Mouse (Mus musculus): ENCODE measurements around the gene Gpc5. TPM values are rescaled to one million over a fixed set of nuclear protein-coding genes. Genes with fewer than 3 reads are reported as not detected.

Gpc5 gene
- polyA plus RNA-seq, 1 experiment from 2014 or later = 0.65 TPM

DNA sequence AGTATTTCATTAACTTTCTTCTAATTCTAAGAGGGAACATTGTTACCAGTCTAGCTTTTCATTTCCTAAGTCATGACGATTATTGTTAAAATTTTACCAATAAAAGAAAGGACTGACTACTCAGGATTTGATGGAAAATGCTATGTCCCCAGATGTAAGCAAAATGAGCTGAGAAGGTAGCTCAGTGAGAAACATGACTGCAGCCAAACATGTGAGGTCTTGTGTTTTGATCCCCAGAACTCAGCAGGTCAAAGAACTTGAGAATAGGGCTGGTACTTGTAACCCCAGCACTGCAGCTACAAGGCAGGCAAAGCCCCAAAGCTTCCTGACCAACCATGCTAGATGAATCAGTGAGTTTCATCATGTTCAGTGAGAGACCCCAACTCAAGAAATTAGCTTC, 318.9 kb downstream of the Gpc5 start:
- Histone ChIP-seq H3K27me3 (ENCODE audit: insufficient read depth, poor library complexity, severe bottlenecking) (no peaks in the 10 kb centered on the region), H3K4me3 (no peak overlapping the region), H3K36me3 (no peaks in the 10 kb centered on the region), H3K27ac (no peak overlapping the region), H3K4me1 (replicated peaks) (peaks cover 18% of the 10 kb centered on the region; the same call in 1 of the 2 replicates), H3K9me3 (no peaks in the 10 kb centered on the region)
- 90% methylated on average over 1 of the region's 1 CpGs for WGBS
- no peak for DNase-seq (ENCODE audit: low spot score)

DNA sequence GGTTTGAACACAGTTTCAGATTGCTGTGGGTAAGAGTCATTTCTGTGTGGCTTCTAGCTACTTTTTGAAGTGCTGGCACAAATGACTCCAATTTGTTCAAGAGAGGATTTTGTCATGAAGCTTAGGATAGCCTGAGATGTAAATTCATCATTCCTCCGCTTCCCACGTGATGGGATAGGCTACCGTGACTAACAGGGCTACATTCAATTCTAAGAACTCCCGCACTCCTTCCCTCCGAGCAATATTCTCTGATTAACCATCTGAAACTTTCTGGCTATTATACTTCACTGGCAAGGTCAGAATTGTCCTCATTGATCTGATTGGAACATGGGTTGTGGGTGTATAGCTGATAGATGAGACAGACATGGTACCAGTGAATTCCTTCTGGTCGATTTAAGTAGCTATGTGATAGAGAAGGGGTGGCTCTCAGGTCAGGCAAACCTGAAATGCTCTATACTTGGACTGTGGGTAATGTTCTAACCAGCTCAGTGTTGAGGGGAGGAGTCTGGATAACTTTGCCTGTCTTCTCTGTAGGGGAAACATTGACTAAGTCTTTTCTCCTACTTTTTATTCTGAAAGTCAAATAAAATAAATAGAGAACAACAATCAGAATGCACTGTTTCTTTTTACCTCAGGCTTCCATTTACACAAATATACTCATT, 319.6 kb downstream of the Gpc5 start:
- Histone ChIP-seq H3K27me3 (ENCODE audit: insufficient read depth, poor library complexity, severe bottlenecking) (no peaks in the 10 kb centered on the region), H3K9me3 (no peaks in the 10 kb centered on the region)
- WGBS = 60% methylated on average over 6 of the region's 6 CpGs

DNA sequence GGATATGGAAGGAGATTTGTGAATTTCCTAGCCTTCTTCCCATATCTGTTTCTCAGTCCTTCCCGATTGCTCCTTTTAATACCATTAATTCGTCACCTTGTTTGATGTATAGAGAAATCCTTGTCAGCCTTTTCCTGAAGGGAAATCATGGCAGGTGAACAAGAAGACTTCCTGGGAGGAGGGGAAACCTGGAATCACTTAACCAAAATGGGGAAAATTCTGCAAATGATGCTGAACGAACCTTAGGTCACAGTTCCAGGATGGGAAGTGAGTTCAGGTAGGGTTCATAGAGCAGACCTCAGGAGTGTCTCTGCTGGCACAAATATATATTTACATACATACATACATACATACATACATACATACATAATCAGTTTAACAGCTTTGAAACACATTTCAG, 320.8 kb downstream of the Gpc5 start:
- H3K27me3 ChIP-seq (ENCODE audit: insufficient read depth, poor library complexity, severe bottlenecking) = no peaks in the 10 kb centered on the region
- no peak overlapping the region for H3K4me3 ChIP-seq
- H3K27ac ChIP-seq = no peak overlapping the region
- peaks cover 15% of the 10 kb centered on the region; the same call in 1 of the 2 replicates for H3K4me1 ChIP-seq (replicated peaks)
- no peaks in the 10 kb centered on the region for H3K36me3 ChIP-seq
- 73% methylated on average over 3 of the region's 3 CpGs for WGBS
- DNase-seq (ENCODE audit: low spot score) = no peak
- no peaks in the 10 kb centered on the region for H3K9me3 ChIP-seq

More for the DNA sequence above, 319.6 kb downstream of the Gpc5 start:
- Histone ChIP-seq H3K4me3 (no peak overlapping the region), H3K36me3 (no peaks in the 10 kb centered on the region), H3K27ac (no peak overlapping the region), H3K4me1 (replicated peaks) (peaks cover 18% of the 10 kb centered on the region; the same call in 1 of the 2 replicates)
- DNase-seq (ENCODE audit: low spot score) = no peak

DNA sequence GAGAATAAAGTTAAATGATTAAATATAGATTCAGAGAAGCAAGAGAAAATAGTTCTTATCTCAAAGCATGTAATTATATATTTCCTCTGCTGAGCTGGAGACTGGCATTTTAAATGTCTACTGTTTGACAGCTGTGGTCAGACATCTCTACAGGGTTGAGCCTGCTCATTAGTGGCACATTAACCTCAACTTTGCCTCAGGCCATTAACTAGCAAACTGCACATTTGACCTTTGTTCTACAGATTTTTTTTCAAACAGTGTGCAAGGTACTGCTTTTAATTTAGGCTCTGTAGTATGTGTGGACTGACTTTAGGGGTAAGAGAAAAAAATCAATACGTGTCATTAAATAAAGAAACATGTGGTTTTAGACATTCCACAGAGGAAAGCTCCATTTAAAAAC, 321.4 kb downstream of the Gpc5 start:
- Histone ChIP-seq H3K27ac (no peak overlapping the region), H3K9me3 (no peaks in the 10 kb centered on the region), H3K27me3 (ENCODE audit: insufficient read depth, poor library complexity, severe bottlenecking) (no peaks in the 10 kb centered on the region), H3K4me3 (no peak overlapping the region), H3K4me1 (replicated peaks) (peaks cover 15% of the 10 kb centered on the region; the same call in 1 of the 2 replicates), H3K36me3 (no peaks in the 10 kb centered on the region)
- WGBS = 70% methylated on average over 1 of the region's 1 CpGs
- DNase-seq (ENCODE audit: low spot score) = no peak

DNA sequence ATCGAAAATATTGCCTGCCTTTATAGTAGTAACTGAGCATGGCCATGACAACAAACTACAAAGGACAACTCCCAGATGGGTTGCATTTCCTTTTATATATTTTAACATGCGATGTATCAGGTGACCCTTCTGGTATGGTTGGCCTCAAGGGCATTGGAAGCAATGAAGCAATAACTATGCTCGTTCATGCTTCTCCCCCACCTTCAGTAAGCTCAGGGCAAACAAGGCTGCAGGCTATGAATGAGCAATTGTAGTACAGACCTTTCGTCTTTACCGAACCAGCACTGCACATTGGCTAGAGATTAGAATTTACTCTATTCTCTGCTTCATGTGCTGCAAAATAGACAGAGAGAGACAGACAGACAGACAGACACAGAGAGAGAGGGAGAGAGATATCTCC, 322.5 kb downstream of the Gpc5 start:
- H3K4me1 ChIP-seq (replicated peaks) = peaks cover 15% of the 10 kb centered on the region; the same call in 1 of the 2 replicates
- H3K27ac ChIP-seq = no peak overlapping the region
- no peak for DNase-seq (ENCODE audit: low spot score)

DNA sequence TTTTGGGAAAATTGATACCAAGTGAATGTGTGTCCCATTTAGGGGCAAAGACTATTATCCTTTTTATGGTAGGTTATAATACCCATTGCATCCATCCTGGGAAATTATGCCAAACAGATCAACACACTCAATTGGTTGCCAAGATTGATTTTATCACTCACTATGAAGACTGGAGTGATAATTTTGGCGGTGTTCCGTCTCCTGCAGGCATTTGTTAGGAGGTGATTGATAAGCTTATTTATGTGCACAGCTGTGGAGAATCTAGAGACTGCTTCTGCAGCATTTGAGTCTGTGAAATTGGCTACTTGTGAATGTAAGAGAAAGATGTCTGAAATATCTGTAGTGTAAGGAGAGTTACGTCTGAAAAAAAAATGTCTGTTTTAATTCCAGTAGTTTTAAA, 340.0 kb downstream of the Gpc5 start:
- 71% methylated on average over 3 of the region's 3 CpGs for WGBS
- Histone ChIP-seq H3K9me3 (no peaks in the 10 kb centered on the region), H3K27ac (no peak overlapping the region), H3K36me3 (no peaks in the 10 kb centered on the region), H3K27me3 (ENCODE audit: insufficient read depth, poor library complexity, severe bottlenecking) (no peaks in the 10 kb centered on the region), H3K4me1 (replicated peaks) (no peaks in the 10 kb centered on the region), H3K4me3 (no peak overlapping the region)
- DNase-seq (ENCODE audit: low spot score) = no peak

More for the DNA sequence above, 322.5 kb downstream of the Gpc5 start:
- H3K36me3 ChIP-seq = no peaks in the 10 kb centered on the region
- no peaks in the 10 kb centered on the region for H3K9me3 ChIP-seq
- H3K27me3 ChIP-seq (ENCODE audit: insufficient read depth, poor library complexity, severe bottlenecking) = no peaks in the 10 kb centered on the region
- 77% methylated on average over 5 of the region's 5 CpGs for WGBS
- H3K4me3 ChIP-seq = no peak overlapping the region

DNA sequence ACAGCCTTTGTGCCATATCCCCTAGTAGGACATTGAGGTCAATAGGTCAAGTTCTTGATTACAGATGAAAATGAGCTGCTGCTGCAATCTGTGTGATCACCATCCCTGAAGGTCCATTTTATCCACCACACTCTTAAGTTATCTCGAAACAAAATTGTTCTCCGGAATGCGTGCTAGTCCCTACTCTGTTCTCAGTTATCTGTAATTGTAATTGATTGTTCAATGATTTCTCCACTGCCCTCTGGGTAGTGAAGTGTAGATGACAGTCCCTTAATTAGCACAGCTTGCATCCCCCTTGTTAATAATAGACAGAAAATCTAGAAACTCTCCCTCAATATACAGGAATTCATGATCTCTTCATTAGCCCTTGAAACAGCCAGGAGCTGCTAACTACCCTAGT, 340.4 kb downstream of the Gpc5 start:
- Histone ChIP-seq H3K27ac (no peak overlapping the region), H3K36me3 (no peaks in the 10 kb centered on the region), H3K4me1 (replicated peaks) (no peaks in the 10 kb centered on the region), H3K4me3 (no peak overlapping the region), H3K9me3 (no peaks in the 10 kb centered on the region), H3K27me3 (ENCODE audit: insufficient read depth, poor library complexity, severe bottlenecking) (no peaks in the 10 kb centered on the region)
- 82% methylated on average over 3 of the region's 3 CpGs for WGBS
- no peak for DNase-seq (ENCODE audit: low spot score)

DNA sequence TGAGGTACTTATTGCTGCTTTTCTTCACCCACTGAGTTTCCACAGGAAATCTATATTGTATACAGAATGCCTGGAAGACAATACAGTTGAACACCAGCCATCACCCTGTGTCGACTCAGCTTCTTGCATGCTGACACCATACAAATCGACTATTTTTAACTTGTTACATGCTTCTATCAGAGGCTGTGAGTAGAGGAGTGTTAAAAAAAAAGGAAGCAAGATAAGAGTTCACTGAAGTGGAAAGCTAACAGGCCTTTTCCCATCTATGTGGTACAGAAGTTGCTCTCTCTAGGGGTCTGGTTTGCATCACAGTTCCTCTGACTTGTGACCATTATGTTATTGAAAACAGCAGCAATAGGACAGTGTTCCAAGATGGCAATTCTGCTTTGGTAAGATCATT, 344.6 kb downstream of the Gpc5 start:
- no peak for DNase-seq (ENCODE audit: low spot score)
- H3K4me3 ChIP-seq = no peak overlapping the region
- H3K36me3 ChIP-seq = no peaks in the 10 kb centered on the region
- no peak overlapping the region for H3K27ac ChIP-seq
- 72% methylated on average over 2 of the region's 2 CpGs for WGBS
- H3K4me1 ChIP-seq (replicated peaks) = no peaks in the 10 kb centered on the region
- no peaks in the 10 kb centered on the region for H3K27me3 ChIP-seq (ENCODE audit: insufficient read depth, poor library complexity, severe bottlenecking)
- no peaks in the 10 kb centered on the region for H3K9me3 ChIP-seq

DNA sequence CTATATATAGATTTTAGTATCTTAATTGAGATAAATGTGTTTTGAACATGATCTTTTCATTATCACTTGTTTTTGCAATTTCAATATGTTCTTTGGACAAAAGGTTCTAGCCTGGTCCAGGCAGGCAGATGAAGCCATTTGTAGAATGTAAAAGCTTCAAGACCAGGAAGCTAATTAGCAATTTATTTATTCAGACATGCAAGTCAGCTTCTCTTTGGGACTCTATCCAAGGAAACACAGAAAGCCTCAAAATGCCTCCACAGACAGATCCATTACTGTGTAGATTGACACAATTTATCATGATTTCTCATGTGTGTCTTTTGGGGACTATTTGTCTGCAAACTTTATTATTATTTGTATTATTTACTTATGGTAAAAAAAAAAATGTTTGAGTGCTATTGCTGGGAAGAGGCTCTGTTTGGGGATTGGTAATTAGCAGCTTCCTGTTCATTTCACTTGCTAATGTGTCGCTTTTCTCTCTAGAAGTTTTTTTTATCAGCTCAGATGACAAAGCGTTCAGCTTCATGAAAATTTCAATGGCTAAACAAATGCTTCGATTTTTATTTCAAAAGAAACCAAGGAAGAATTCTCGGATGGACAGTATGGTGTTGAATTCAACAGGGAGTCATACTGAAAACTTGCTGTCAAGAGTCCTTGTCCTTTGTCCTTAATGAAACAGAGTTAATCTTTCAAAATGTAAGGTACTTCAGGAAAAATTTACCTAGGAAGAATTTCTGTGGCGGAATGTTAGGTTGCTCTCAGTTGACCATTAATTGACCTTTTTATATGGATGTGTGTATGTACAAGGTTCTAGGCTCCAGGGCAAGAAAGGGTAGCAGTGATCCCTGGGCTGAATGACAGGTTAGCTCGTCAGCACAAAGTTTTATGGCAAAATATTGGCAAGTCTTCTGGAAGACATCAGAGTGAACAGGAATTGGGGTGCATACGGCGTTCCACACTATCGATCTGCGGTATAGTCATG, 353.1 kb downstream of the Gpc5 start:
- WGBS = 83% methylated on average over 10 of the region's 10 CpGs

DNA sequence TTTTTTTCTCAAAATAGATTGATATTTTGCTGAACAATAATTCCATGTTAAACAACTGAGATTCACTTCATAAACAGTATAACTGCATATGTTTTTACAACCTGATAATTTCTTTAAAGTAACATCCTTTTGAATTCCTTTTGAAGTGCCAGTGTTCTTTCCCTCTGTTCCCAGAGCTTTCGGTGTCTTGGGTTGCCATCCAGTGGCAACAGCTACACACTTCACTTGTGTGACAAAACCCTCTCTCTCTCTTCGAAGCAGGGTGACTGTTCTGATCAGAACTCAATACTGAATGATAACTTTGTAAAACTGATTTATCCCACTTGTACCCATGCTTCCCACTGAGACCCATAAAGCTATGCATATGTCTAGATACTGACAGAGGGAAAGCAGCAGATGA, 358.9 kb downstream of the Gpc5 start:
- Histone ChIP-seq H3K9me3 (no peaks in the 10 kb centered on the region), H3K36me3 (no peaks in the 10 kb centered on the region), H3K4me1 (replicated peaks) (no peaks in the 10 kb centered on the region), H3K4me3 (no peak overlapping the region), H3K27me3 (ENCODE audit: insufficient read depth, poor library complexity, severe bottlenecking) (no peaks in the 10 kb centered on the region), H3K27ac (no peak overlapping the region)
- 61% methylated on average over 2 of the region's 2 CpGs for WGBS
- DNase-seq (ENCODE audit: low spot score) = no peak

More for the DNA sequence above, 353.1 kb downstream of the Gpc5 start:
- H3K36me3 ChIP-seq = no peaks in the 10 kb centered on the region
- DNase-seq (ENCODE audit: low spot score) = no peak
- H3K4me1 ChIP-seq (replicated peaks) = no peaks in the 10 kb centered on the region
- no peaks in the 10 kb centered on the region for H3K9me3 ChIP-seq
- no peak overlapping the region for H3K4me3 ChIP-seq
- no peaks in the 10 kb centered on the region for H3K27me3 ChIP-seq (ENCODE audit: insufficient read depth, poor library complexity, severe bottlenecking)
- H3K27ac ChIP-seq = no peak overlapping the region

DNA sequence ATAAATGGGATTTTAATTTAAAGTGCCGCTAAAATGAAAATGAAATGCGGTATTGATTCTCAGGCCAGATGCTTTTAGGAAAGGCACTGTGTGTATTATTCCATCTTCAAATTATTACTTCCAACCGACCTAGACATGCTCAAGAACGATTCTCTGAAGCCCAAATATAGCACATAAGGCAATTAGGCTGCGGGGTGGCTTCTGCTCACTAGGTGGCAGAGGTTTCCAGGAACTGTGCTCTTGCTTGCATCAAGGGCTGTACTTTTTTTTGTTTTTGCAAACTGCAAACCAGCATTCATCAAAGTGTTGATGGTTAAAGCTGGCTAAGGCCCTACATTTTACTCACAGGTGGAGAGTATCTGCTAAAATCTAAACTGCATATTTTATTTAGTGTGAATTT, 375.9 kb downstream of the Gpc5 start:
- 68% methylated on average over 5 of the region's 5 CpGs for WGBS
- H3K36me3 ChIP-seq = no peaks in the 10 kb centered on the region
- DNase-seq (ENCODE audit: low spot score) = no peak

DNA sequence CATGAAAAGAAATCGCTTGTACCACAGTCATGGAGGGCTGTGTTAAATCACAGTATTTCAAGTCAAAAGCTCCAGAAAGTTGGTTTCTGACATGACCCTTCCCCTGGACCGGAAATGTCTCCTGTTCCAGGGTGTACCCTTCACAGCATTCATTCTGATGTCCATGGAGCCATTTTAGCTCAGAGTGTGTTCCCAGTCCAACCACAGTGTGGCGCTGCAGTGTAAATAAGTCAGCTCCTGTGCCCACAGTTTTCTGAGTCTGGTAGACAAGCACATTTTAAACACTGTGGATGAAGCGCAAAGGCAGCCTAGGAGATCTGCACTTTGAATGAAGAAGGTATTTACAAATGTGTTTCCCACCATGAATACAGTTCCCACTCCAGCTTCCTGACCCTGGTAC, 383.2 kb downstream of the Gpc5 start:
- Histone ChIP-seq H3K4me3 (no peak overlapping the region), H3K27ac (no peak overlapping the region), H3K36me3 (no peaks in the 10 kb centered on the region), H3K4me1 (replicated peaks) (no peaks in the 10 kb centered on the region), H3K9me3 (no peaks in the 10 kb centered on the region), H3K27me3 (ENCODE audit: insufficient read depth, poor library complexity, severe bottlenecking) (no peaks in the 10 kb centered on the region)
- WGBS = 46% methylated on average over 4 of the region's 4 CpGs
- peak; percentile 73 for DNase-seq (ENCODE audit: low spot score)

More for the DNA sequence above, 375.9 kb downstream of the Gpc5 start:
- Histone ChIP-seq H3K9me3 (no peaks in the 10 kb centered on the region), H3K27me3 (ENCODE audit: insufficient read depth, poor library complexity, severe bottlenecking) (no peaks in the 10 kb centered on the region), H3K4me3 (no peak overlapping the region), H3K4me1 (replicated peaks) (no peaks in the 10 kb centered on the region), H3K27ac (no peak overlapping the region)

DNA sequence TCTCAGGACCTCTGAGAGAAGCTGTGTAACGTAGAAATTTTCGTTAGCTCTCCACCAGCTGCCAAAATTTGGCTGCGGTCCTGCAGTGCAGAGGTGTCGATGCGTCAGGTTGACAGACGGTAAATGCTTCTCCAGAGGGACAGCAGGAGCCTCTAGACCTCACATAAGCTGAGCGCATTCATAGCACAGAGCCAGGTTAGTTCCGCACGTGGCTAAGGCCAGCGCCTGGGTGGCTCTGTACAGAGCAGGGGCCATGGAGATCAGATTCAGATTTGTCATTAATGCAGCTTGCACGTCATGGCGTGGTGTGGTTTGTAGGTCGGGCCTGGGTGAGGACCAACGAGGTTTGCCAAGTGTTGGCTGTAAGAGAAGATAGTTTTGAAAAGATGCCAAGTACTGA, 385.3 kb downstream of the Gpc5 start:
- no peak overlapping the region for H3K27ac ChIP-seq
- DNase-seq (ENCODE audit: low spot score) = no peak
- no peaks in the 10 kb centered on the region for H3K27me3 ChIP-seq (ENCODE audit: insufficient read depth, poor library complexity, severe bottlenecking)
- no peak overlapping the region for H3K4me3 ChIP-seq
- H3K9me3 ChIP-seq = no peaks in the 10 kb centered on the region
- no peaks in the 10 kb centered on the region for H3K36me3 ChIP-seq
- H3K4me1 ChIP-seq (replicated peaks) = no peaks in the 10 kb centered on the region
- WGBS = 76% methylated on average over 14 of the region's 14 CpGs
